Mouse (Mus musculus) megakaryocyte, embryonic 14.5 days (primary cell): ENCODE measurements at regions not wholly inside any gene's neighbourhood (a gene's known extent, or its start where the extent isn't known, plus 50 kb on each side); places are given as distances from the start of the nearest gene placed in this dataset.

Source experiments
- FLI1 ChIP-seq: IDR thresholded peaks from 2 replicates; pipeline ENCODE4 v1.6.1; 2012; ENCODE audit warnings: low read length, inconsistent platforms, mixed read lengths
- GATA1 ChIP-seq: IDR thresholded peaks from 3 replicates; pipeline ENCODE4 v1.6.1; 2012; ENCODE audit warnings: mixed read lengths, low read length, inconsistent platforms, borderline replicate concordance

- TF ChIP-seq GATA1, result no peak
- TF ChIP-seq FLI1, result no peak
Measured at GRCm38 (mm10) chr7:72949886-72950285, 425.4 kb upstream of the Rgma start.
